Mouse (Mus musculus) ZHBTc4 (cell line): ENCODE data around the gene Naa16.
"Not testable (repeated sequence)": the region's sequence is repeated elsewhere in the genome, so short reads cannot be mapped to it uniquely, and the experiment has no call there.

ENCODE experiments used
- DNase-seq: peaks from one replicate; pipeline ENCODE4 v3.0.0-alpha.2; 2011; ENCODE audit warnings: low read depth, low spot score

Gene Naa16

GRCm38 (mm10) chr14:79390265-79390926, at the start of gene Naa16:
Gene Naa16, minus strand, starts transcription at chr14:79390778.
- peak; percentile 93 for DNase-seq

- DNase-seq, result no peak
These were observed 43.5 kb upstream of the Naa16 start for GRCm38 (mm10) chr14:79434068-79434467.

- not testable (repeated sequence) for DNase-seq
These were observed 36.3 kb upstream of the Naa16 start for GRCm38 (mm10) chr14:79426730-79427365.

- peak; percentile 94 for DNase-seq
These were observed 35.6 kb upstream of the Naa16 start, which contains the start of gene Kbtbd7 for GRCm38 (mm10) chr14:79425979-79426729. Gene Kbtbd7, plus strand, starts transcription at chr14:79426511.

- no peak for DNase-seq
These were observed 29.6 kb upstream of the Naa16 start for GRCm38 (mm10) chr14:79420083-79420685.

GRCm38 (mm10) chr14:79413121-79413520, 22.5 kb upstream of the Naa16 start:
- DNase-seq, result no peak

GRCm38 (mm10) chr14:79410662-79411061, 20.1 kb upstream of the Naa16 start:
- no peak for DNase-seq

GRCm38 (mm10) chr14:79409278-79409830, 18.8 kb upstream of the Naa16 start:
- no peak for DNase-seq

GRCm38 (mm10) chr14:79407641-79408040, 17.1 kb upstream of the Naa16 start:
- no peak for DNase-seq

- peak; percentile 63 for DNase-seq
These were observed 6.9 kb upstream of the Naa16 start, which contains the start of gene Mtrf1 for GRCm38 (mm10) chr14:79397321-79398122. Gene Mtrf1, plus strand, starts transcription at chr14:79397772.

GRCm38 (mm10) chr14:79394564-79394963, 4.0 kb upstream of the Naa16 start:
- DNase-seq, result peak; percentile 47

GRCm38 (mm10) chr14:79393289-79393688, 2.7 kb upstream of the Naa16 start:
- DNase-seq, result no peak

- no peak for DNase-seq
These were observed 927 bp downstream of the Naa16 start for GRCm38 (mm10) chr14:79389438-79390264.

- DNase-seq, result no peak
These were observed 2.3 kb downstream of the Naa16 start for GRCm38 (mm10) chr14:79388304-79388703.

GRCm38 (mm10) chr14:79383120-79383519, 7.5 kb downstream of the Naa16 start:
- DNase-seq, result no peak

GRCm38 (mm10) chr14:79377041-79377440, 13.5 kb downstream of the Naa16 start:
- DNase-seq, result no peak

GRCm38 (mm10) chr14:79358055-79358454, 32.5 kb downstream of the Naa16 start:
- DNase-seq, result no peak

GRCm38 (mm10) chr14:79346384-79346783, 44.2 kb downstream of the Naa16 start:
- DNase-seq, result no peak

GRCm38 (mm10) chr14:79335613-79336012, 55.0 kb downstream of the Naa16 start:
- no peak for DNase-seq

GRCm38 (mm10) chr14:79331936-79332335, 58.6 kb downstream of the Naa16 start:
- DNase-seq, result no peak
